Mouse (Mus musculus): Measurements from ENCODE around the gene Arxes1. TPM values are rescaled to one million over a fixed set of nuclear protein-coding genes. Genes with fewer than 3 reads are reported as not detected.
A peak's percentile ranks its signal among the peaks of the same experiment; 100 is the strongest.
"Not testable (repeated sequence)": the region's sequence is repeated elsewhere in the genome, so short reads cannot be mapped to it uniquely, and the experiment has no call there.

Gene Arxes1
- 8.2 and 8.4 TPM in 2 replicates for polyA plus RNA-seq (2015; fragmentation: Nextera tagmentation; extraction: Ambion mirVana)

- not testable (repeated sequence) for H3K36me3 ChIP-seq (ENCODE audit: control insufficient read depth, insufficient read depth); H3K27ac ChIP-seq (ENCODE audit: low read depth, low read length); H3K4me3 ChIP-seq (ENCODE audit: low read depth, low read length); H3K27me3 ChIP-seq (replicated peaks; ENCODE audit: control insufficient read depth, insufficient read depth, low read length); H3K4me1 ChIP-seq (replicated peaks; ENCODE audit: control insufficient read depth, insufficient read depth, low read length); H3K9me3 ChIP-seq (ENCODE audit: control insufficient read depth); H3K9ac ChIP-seq (ENCODE audit: low read depth, low read length)
- WGBS, result 44% methylated on average over 12 of the region's 49 CpGs
- peak; percentile 68 for ATAC-seq
- 0 out of 2 replicates have a peak within 1 kb of the TSS, but pooled peaks have one; percentile 6 for H3K4me2 ChIP-seq (replicated peaks; ENCODE audit: low read depth)
These were observed at the start of gene Arxes1 for GRCm38 (mm10) chrX:136032799-136033763. Gene Arxes1, plus strand, starts transcription at chrX:136033367.

GRCm38 (mm10) chrX:135984539-135985260 is 48.5 kb upstream of the Arxes1 start:
- Histone ChIP-seq H3K4me2 (replicated peaks; ENCODE audit: low read depth) (no peak overlapping the region), H3K9ac (ENCODE audit: low read depth, low read length) (no peak overlapping the region), H3K9me3 (ENCODE audit: control insufficient read depth) (no peaks in the 10 kb centered on the region), H3K27me3 (replicated peaks; ENCODE audit: control insufficient read depth, insufficient read depth, low read length) (no peaks in the 10 kb centered on the region), H3K4me3 (ENCODE audit: low read depth, low read length) (no peak overlapping the region), H3K27ac (ENCODE audit: low read depth, low read length) (no peak overlapping the region), H3K4me1 (replicated peaks; ENCODE audit: control insufficient read depth, insufficient read depth, low read length) (no peaks in the 10 kb centered on the region), H3K36me3 (ENCODE audit: control insufficient read depth, insufficient read depth) (no peaks in the 10 kb centered on the region)
- WGBS, result 67% methylated on average over 6 of the region's 6 CpGs
- no peak for ATAC-seq
- TF ChIP-seq CTCF (IDR thresholded peaks at IDR 0.05; ENCODE audit: low read depth), result no peak

GRCm38 (mm10) chrX:135986267-135986666 is 46.9 kb upstream of the Arxes1 start:
- no peak for ATAC-seq
- TF ChIP-seq CTCF (IDR thresholded peaks at IDR 0.05; ENCODE audit: low read depth), result no peak
- Histone ChIP-seq H3K36me3 (ENCODE audit: control insufficient read depth, insufficient read depth) (no peaks in the 10 kb centered on the region), H3K27me3 (replicated peaks; ENCODE audit: control insufficient read depth, insufficient read depth, low read length) (no peaks in the 10 kb centered on the region), H3K9ac (ENCODE audit: low read depth, low read length) (no peak overlapping the region), H3K9me3 (ENCODE audit: control insufficient read depth) (no peaks in the 10 kb centered on the region), H3K27ac (ENCODE audit: low read depth, low read length) (no peak overlapping the region), H3K4me3 (ENCODE audit: low read depth, low read length) (no peak overlapping the region), H3K4me2 (replicated peaks; ENCODE audit: low read depth) (no peak overlapping the region), H3K4me1 (replicated peaks; ENCODE audit: control insufficient read depth, insufficient read depth, low read length) (no peaks in the 10 kb centered on the region)
- WGBS, result 53% methylated on average over 3 of the region's 3 CpGs

- H3K4me1 ChIP-seq (replicated peaks; ENCODE audit: control insufficient read depth, insufficient read depth, low read length), result no peaks in the 10 kb centered on the region
- TF ChIP-seq CTCF (IDR thresholded peaks at IDR 0.05; ENCODE audit: low read depth), result no peak
- WGBS, result 79% methylated on average over 2 of the region's 2 CpGs
- no peak for ATAC-seq
- no peak overlapping the region for H3K27ac ChIP-seq (ENCODE audit: low read depth, low read length)
- H3K36me3 ChIP-seq (ENCODE audit: control insufficient read depth, insufficient read depth), result no peaks in the 10 kb centered on the region
- no peak overlapping the region for H3K4me3 ChIP-seq (ENCODE audit: low read depth, low read length)
- no peak overlapping the region for H3K9ac ChIP-seq (ENCODE audit: low read depth, low read length)
- no peaks in the 10 kb centered on the region for H3K27me3 ChIP-seq (replicated peaks; ENCODE audit: control insufficient read depth, insufficient read depth, low read length)
- no peak overlapping the region for H3K4me2 ChIP-seq (replicated peaks; ENCODE audit: low read depth)
- H3K9me3 ChIP-seq (ENCODE audit: control insufficient read depth), result no peaks in the 10 kb centered on the region
These were observed 42.5 kb upstream of the Arxes1 start for GRCm38 (mm10) chrX:135990661-135991060.

GRCm38 (mm10) chrX:135993192-135993594 is 40.0 kb upstream of the Arxes1 start:
- not testable (repeated sequence) for H3K9me3 ChIP-seq (ENCODE audit: control insufficient read depth); H3K4me3 ChIP-seq (ENCODE audit: low read depth, low read length); H3K4me1 ChIP-seq (replicated peaks; ENCODE audit: control insufficient read depth, insufficient read depth, low read length); H3K36me3 ChIP-seq (ENCODE audit: control insufficient read depth, insufficient read depth); H3K27me3 ChIP-seq (replicated peaks; ENCODE audit: control insufficient read depth, insufficient read depth, low read length); H3K4me2 ChIP-seq (replicated peaks; ENCODE audit: low read depth); H3K9ac ChIP-seq (ENCODE audit: low read depth, low read length); H3K27ac ChIP-seq (ENCODE audit: low read depth, low read length)
- 49% methylated on average over 2 of the region's 3 CpGs for WGBS
- ATAC-seq, result peak; percentile 47; the same call in 1 of the 2 replicates

GRCm38 (mm10) chrX:135993664-135994119 is 39.5 kb upstream of the Arxes1 start, which contains the start of gene Arxes2:
Gene Arxes2, plus strand, starts transcription at chrX:135993824.
- 21% methylated on average over 18 of the region's 39 CpGs for WGBS
- H3K9ac ChIP-seq (ENCODE audit: low read depth, low read length); H3K9me3 ChIP-seq (ENCODE audit: control insufficient read depth); H3K36me3 ChIP-seq (ENCODE audit: control insufficient read depth, insufficient read depth); H3K27me3 ChIP-seq (replicated peaks; ENCODE audit: control insufficient read depth, insufficient read depth, low read length); H3K27ac ChIP-seq (ENCODE audit: low read depth, low read length); H3K4me3 ChIP-seq (ENCODE audit: low read depth, low read length); H3K4me1 ChIP-seq (replicated peaks; ENCODE audit: control insufficient read depth, insufficient read depth, low read length): not testable (repeated sequence)
- peak within 1 kb of the TSS; percentile 17 for H3K4me2 ChIP-seq (replicated peaks; ENCODE audit: low read depth)
- ATAC-seq, result peak; percentile 81

All from intestine, postnatal 0 days (tissue).